Mouse (Mus musculus) megakaryocyte, embryonic 14.5 days (primary cell): ENCODE results near the gene Pfn3.

Experiments used
- FLI1 ChIP-seq: IDR thresholded peaks from 2 replicates; pipeline ENCODE4 v1.6.1; 2012; ENCODE audit warnings: low read length, inconsistent platforms, mixed read lengths
- GATA1 ChIP-seq: IDR thresholded peaks from 3 replicates; pipeline ENCODE4 v1.6.1; 2012; ENCODE audit warnings: mixed read lengths, low read length, inconsistent platforms, borderline replicate concordance

- TF ChIP-seq GATA1, result no peak
- TF ChIP-seq FLI1, result no peak
These were observed 11.6 kb upstream of the Pfn3 start, which contains the start of gene F12 for GRCm38 (mm10) chr13:55426613-55427012.
